Mouse (Mus musculus) embryo, embryonic 9.5 days (tissue): ENCODE results near the gene Vwa3b.

Experiments used
- DNase-seq: peaks from one replicate; pipeline ENCODE4 v3.0.0-alpha.2; 2017; ENCODE audit errors: extremely low spot score

Vwa3b gene

GRCm38 (mm10) chr1:37011626-37012209 is 14.7 kb upstream of the Vwa3b start:
- no peak for DNase-seq

GRCm38 (mm10) chr1:37013006-37013405 is 13.4 kb upstream of the Vwa3b start:
- DNase-seq, result no peak

- DNase-seq, result no peak
These were observed 12.7 kb upstream of the Vwa3b start for GRCm38 (mm10) chr1:37013687-37014086.

- DNase-seq, result no peak
These were observed 7.4 kb upstream of the Vwa3b start for GRCm38 (mm10) chr1:37019017-37019416.

GRCm38 (mm10) chr1:37022704-37023103 is 3.7 kb upstream of the Vwa3b start:
- DNase-seq, result no peak

- no peak for DNase-seq
These were observed 1.7 kb upstream of the Vwa3b start for GRCm38 (mm10) chr1:37024736-37025135.

GRCm38 (mm10) chr1:37025376-37025775 is 1.0 kb upstream of the Vwa3b start:
- no peak for DNase-seq

- no peak for DNase-seq
These were observed 470 bp downstream of the Vwa3b start for GRCm38 (mm10) chr1:37026866-37027265.

GRCm38 (mm10) chr1:37028439-37029153 is 2.2 kb downstream of the Vwa3b start:
- DNase-seq, result no peak

- DNase-seq, result peak; percentile 89
These were observed 2.9 kb downstream of the Vwa3b start for GRCm38 (mm10) chr1:37029154-37029907.

GRCm38 (mm10) chr1:37029942-37030341 is 3.5 kb downstream of the Vwa3b start:
- no peak for DNase-seq

GRCm38 (mm10) chr1:37030693-37031092 is 4.3 kb downstream of the Vwa3b start:
- DNase-seq, result no peak

- no peak for DNase-seq
These were observed 9.5 kb downstream of the Vwa3b start for GRCm38 (mm10) chr1:37035879-37036278.

- no peak for DNase-seq
These were observed 14.7 kb downstream of the Vwa3b start for GRCm38 (mm10) chr1:37041126-37041525.

- no peak for DNase-seq
These were observed 15.5 kb downstream of the Vwa3b start for GRCm38 (mm10) chr1:37041856-37042255.

- no peak for DNase-seq
These were observed 16.4 kb downstream of the Vwa3b start for GRCm38 (mm10) chr1:37042769-37043168.

GRCm38 (mm10) chr1:37043196-37043595 is 16.8 kb downstream of the Vwa3b start:
- DNase-seq, result no peak

- DNase-seq, result no peak
These were observed 19.1 kb downstream of the Vwa3b start for GRCm38 (mm10) chr1:37045472-37045871.

- DNase-seq, result no peak
These were observed 22.8 kb downstream of the Vwa3b start for GRCm38 (mm10) chr1:37049159-37049558.

GRCm38 (mm10) chr1:37053691-37054090 is 27.3 kb downstream of the Vwa3b start:
- no peak for DNase-seq

- no peak for DNase-seq
These were observed 30.6 kb downstream of the Vwa3b start for GRCm38 (mm10) chr1:37056831-37057561.

- DNase-seq, result no peak
These were observed 34.5 kb downstream of the Vwa3b start for GRCm38 (mm10) chr1:37060856-37061255.
